Mouse (Mus musculus): ENCODE results near the gene Polrmt.

DNA sequence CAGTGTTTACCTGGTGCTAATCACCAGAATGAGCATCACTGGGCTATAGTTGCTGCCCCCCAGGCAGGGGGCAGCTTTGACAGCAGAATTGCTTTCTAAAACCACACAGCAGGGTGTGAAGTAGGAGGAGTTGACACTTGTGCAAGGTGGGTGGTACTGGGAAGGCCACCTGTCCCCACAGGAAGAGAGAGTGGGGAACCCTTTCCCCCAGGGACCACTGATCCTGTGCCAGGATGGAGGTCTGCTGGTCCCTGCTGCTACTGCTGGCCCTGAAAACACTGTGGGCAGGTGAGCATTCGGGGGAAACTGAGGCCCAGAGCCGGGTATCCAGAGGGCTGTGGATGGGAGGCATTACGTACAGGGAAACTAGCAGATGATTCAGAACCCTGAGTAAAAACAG, 57.2 kb downstream of the Polrmt start:
- no peak for TF ChIP-seq ZC3H11A (IDR thresholded peaks at IDR 0.05; ENCODE audit: borderline replicate concordance, low read depth, low read length)
- no peak for TF ChIP-seq MAFK (IDR thresholded peaks at IDR 0.05; ENCODE audit: insufficient read depth, low read depth, low read length)
- no peak for TF ChIP-seq ZNF384 (IDR thresholded peaks at IDR 0.05; ENCODE audit: low read depth, low read length)
- no peak for TF ChIP-seq CHD2 (IDR thresholded peaks at IDR 0.05; ENCODE audit: low read depth, low read length)
